Mouse (Mus musculus) midbrain, postnatal 0 days (tissue): ENCODE measurements at regions not wholly inside any gene's neighbourhood (a gene's known extent, or its start where the extent isn't known, plus 50 kb on each side); places are given as distances from the start of the nearest gene placed in this dataset.

ENCODE experiments used
- ATAC-seq: fragments of 200-750 bp; cut with Nextera tagmentation; 2 replicates; pipeline ENCODE4 v1.8.0; 2017; ENCODE audit warnings: moderate number of reproducible peaks, mild to moderate bottlenecking, moderate TSS enrichment, moderate library complexity; ENCODE audit not compliant: low FRiP score
- DNase-seq: peaks from one replicate; pipeline ENCODE4 v3.0.0-alpha.2; 2015; ENCODE audit warnings: low spot score
- H3K27ac ChIP-seq: fragments of 300-500 bp; sonication (generic); 2 replicates; pipeline ENCODE4 v1.5.1; 2014; ENCODE audit warnings: low read depth, mild to moderate bottlenecking, low read length, mixed read lengths
- H3K27me3 ChIP-seq: fragments of 300-500 bp; sonication (generic); 2 replicates; pipeline ENCODE4 v1.6.1; 2014; ENCODE audit warnings: low read length, control low read depth, mixed read lengths; ENCODE audit not compliant: insufficient read depth
- H3K36me3 ChIP-seq: fragments of 300-500 bp; sonication (generic); 2 replicates; pipeline ENCODE4 v1.6.1; 2014; ENCODE audit warnings: low read length, control low read depth, mixed read lengths; ENCODE audit not compliant: insufficient read depth
- H3K4me1 ChIP-seq: fragments of 300-500 bp; sonication (generic); 2 replicates; pipeline ENCODE4 v1.6.1; 2014; ENCODE audit warnings: mild to moderate bottlenecking, control low read depth, antibody characterized with exemption, low read length, mixed read lengths; ENCODE audit not compliant: insufficient read depth
- H3K4me2 ChIP-seq: fragments of 300-500 bp; sonication (generic); 2 replicates; pipeline ENCODE4 v1.6.1; 2014; ENCODE audit warnings: low read depth, mild to moderate bottlenecking, low read length, mixed read lengths; ENCODE audit not compliant: poor library complexity, severe bottlenecking
- H3K4me3 ChIP-seq: fragments of 300-500 bp; sonication (generic); 2 replicates; pipeline ENCODE4 v1.5.1; 2014; ENCODE audit warnings: low read depth, mild to moderate bottlenecking, low read length, moderate library complexity
- H3K9ac ChIP-seq: fragments of 300-500 bp; sonication (generic); replicated peaks from 2 replicates; pipeline ENCODE4 v1.6.1; 2014; ENCODE audit warnings: mild to moderate bottlenecking, low read length, moderate library complexity, mixed read lengths; ENCODE audit not compliant: poor library complexity, severe bottlenecking
- H3K9me3 ChIP-seq: fragments of 300-500 bp; sonication (generic); 2 replicates; pipeline ENCODE4 v1.6.1; 2016; ENCODE audit warnings: low read length, control low read depth
- CTCF ChIP-seq: IDR thresholded peaks from 2 replicates; pipeline ENCODE4 v1.5.1; 2016; ENCODE audit warnings: antibody characterized with exemption, mild to moderate bottlenecking
- WGBS: fragments of 180-500 bp; shearing (Covaris S2); extraction: QIAGEN DNeasy Blood & Tissue Kit; methylation state at CpG from one replicate; pipeline ENCODE4 v1.1.7; 2014; 5-methylcytosine and 5-hydroxymethylcytosine counted together

DNA sequence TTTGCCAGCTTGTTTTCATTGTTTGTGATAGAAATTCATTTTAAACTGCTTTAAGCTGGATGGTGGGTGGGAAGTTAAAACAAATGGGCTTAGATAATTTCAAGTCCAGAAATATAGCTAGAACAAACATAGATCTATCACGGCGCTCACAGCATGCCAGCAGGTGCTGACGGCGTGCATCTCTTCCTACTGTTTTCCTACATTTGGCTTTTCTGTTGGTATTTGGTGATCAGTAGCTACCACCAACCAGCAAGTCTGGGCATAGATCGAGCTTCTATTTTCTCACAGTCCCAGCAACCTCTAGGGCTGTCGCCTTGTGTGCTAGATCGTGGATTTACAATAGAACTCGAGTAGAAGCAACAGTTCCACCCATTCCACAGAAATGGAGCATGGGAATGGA lies 290.9 kb upstream of the Zeb2 start:
- no peak for TF ChIP-seq CTCF
- no peak overlapping the region for H3K9ac ChIP-seq
- no peak overlapping the region for H3K4me3 ChIP-seq
- DNase-seq (no peak), ATAC-seq (no peak)
- no peaks in the 10 kb centered on the region for H3K36me3 ChIP-seq
- H3K27me3 ChIP-seq = no peaks in the 10 kb centered on the region
- no peak overlapping the region for H3K27ac ChIP-seq
- no peaks in the 10 kb centered on the region for H3K4me1 ChIP-seq
- 93% methylated on average over 8 of the region's 8 CpGs for WGBS
- H3K4me2 ChIP-seq = no peak overlapping the region
- H3K9me3 ChIP-seq = no peaks in the 10 kb centered on the region

DNA sequence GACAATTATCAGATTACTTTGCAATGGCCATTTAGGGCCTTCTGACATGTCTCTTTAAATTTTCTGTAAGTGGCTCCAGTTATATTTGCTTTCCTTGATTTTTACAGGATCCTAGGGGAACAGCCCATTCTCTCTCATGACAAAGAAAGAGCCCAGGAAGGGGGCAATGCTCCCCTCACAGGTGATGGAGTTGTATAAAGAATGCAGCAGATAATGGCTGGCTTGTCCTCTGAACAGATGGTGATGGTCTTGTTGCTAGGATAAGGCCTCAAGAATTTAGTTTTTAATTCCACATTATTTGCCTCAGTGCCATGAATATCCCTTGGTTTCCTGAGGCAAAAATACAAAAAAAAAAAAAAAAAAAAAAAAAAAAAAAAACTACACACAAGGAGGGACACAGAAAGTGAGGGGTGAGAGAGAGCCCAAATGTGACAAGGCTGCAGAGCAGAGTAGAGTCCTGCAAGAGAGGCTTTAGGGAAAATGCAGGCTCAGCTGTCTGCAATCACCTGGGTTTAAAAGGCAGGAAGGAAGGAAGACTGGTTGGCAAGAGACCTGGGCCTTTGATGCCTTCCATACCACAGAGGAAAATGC lies 272.8 kb upstream of the Zeb2 start:
- Histone ChIP-seq H3K4me2 (no peak overlapping the region), H3K27ac (no peak overlapping the region), H3K27me3 (no peaks in the 10 kb centered on the region), H3K9me3 (no peaks in the 10 kb centered on the region), H3K4me3 (no peak overlapping the region), H3K36me3 (no peaks in the 10 kb centered on the region), H3K9ac (no peak overlapping the region), H3K4me1 (no peaks in the 10 kb centered on the region)
- DNase-seq (no peak), ATAC-seq (no peak)
- no peak for TF ChIP-seq CTCF

DNA sequence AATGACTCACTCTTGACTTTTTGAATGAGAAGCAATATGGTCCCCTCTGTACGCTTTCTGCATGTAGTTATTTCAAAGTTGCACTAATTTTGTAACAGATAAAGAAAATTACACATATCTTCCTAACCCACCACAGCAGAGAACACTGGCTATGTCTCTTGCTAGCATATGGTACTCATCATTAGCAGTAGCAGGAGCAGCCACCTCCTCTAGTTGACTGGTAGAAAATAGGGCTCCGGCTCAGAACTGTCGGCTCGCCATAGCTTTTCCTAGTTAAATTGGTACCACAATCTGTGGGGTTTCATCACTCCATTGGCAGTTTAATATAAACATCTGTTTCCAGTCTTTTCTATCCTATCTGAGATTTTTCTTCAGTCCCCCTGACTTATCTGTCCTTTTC lies 254.1 kb upstream of the Zeb2 start:
- H3K4me2 ChIP-seq = no peak overlapping the region
- 97% methylated on average over 4 of the region's 4 CpGs for WGBS
- no peak for TF ChIP-seq CTCF
- H3K4me1 ChIP-seq = no peaks in the 10 kb centered on the region
- H3K36me3 ChIP-seq = no peaks in the 10 kb centered on the region
- no peak overlapping the region for H3K4me3 ChIP-seq
- no peak overlapping the region for H3K9ac ChIP-seq
- ATAC-seq (no peak), DNase-seq (no peak)
- H3K27ac ChIP-seq = no peak overlapping the region
- no peaks in the 10 kb centered on the region for H3K9me3 ChIP-seq
- H3K27me3 ChIP-seq = no peaks in the 10 kb centered on the region

DNA sequence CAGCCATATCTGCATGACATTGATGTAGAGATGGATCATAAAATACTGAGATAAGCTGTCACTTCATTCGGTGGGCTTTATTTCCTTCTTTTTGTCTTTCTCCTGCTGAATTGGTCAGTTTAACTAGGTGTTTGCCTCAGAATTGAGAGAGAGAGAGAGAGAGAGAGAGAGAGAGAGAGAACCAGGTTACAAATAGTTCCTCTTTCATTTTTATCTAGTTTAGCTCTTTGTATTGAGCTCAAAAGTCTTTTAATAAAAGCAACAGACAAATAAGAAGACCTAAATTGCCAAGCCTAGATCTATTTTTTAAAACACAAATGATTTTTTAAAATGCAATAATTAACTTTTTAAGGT lies 253.4 kb upstream of the Zeb2 start:
- no peaks in the 10 kb centered on the region for H3K4me1 ChIP-seq
- ATAC-seq (no peak), DNase-seq (no peak)
- H3K9me3 ChIP-seq = no peaks in the 10 kb centered on the region
- no peak overlapping the region for H3K9ac ChIP-seq
- no peaks in the 10 kb centered on the region for H3K27me3 ChIP-seq
- H3K4me3 ChIP-seq = no peak overlapping the region
- 92% methylated on average over 1 of the region's 1 CpGs for WGBS
- no peaks in the 10 kb centered on the region for H3K36me3 ChIP-seq
- TF ChIP-seq CTCF = no peak
- H3K27ac ChIP-seq = no peak overlapping the region
- H3K4me2 ChIP-seq = no peak overlapping the region

DNA sequence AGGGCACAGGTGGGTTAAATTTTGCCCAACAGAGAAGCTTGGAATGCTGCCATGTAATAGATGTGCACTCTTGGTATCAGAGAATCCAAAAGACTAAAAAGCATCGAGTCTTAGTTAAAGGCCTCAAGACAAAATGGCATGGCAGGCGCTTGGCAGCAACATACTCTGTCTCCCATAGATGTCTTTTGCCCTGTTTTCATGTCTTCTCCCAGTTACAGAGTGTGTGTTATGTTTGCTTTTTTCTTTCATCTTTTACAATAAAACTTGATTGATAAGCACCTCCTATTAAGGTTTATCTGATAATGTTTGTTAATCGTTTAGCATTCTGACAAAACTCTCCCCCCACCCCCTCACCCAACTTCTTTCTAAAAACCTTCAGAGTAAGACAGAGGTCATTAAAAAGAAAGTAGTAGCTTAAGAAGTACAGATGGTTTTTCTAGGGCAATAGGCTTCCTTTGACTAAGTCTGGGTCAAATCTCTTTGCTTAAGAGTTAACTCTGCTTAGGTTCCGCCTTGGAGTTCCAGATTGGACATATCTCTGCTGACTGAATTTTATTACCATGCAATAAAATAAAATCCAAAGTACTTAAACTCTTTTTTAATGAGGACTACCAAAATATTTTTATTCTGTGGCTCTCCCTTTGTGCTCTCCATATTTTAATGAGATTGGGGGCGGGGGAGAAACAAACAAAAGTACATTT lies 252.9 kb upstream of the Zeb2 start:
- Histone ChIP-seq H3K27me3 (no peaks in the 10 kb centered on the region), H3K4me1 (no peaks in the 10 kb centered on the region), H3K9ac (no peak overlapping the region), H3K36me3 (no peaks in the 10 kb centered on the region), H3K4me2 (no peak overlapping the region), H3K27ac (no peak overlapping the region), H3K9me3 (no peaks in the 10 kb centered on the region), H3K4me3 (no peak overlapping the region)
- TF ChIP-seq CTCF = no peak
- WGBS = 85% methylated on average over 5 of the region's 5 CpGs
- ATAC-seq (no peak), DNase-seq (no peak)

DNA sequence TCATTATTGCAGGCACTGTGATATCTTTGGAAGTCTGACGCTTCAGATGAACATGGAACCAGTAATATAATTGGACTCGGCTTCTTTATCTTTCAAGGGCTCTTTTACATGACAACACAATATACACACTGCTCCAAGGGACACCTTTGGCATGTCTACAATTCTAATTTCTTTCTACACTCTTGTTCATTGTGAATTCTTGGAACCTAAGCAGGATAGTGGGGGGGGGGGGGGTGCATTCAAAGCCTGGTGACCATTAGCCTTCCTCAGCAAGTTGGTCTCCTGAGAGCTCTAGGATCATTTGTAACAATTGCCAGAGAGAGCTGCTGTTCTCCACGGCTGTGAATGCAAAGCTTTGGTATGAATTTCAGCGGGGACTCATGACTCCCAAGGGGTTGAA lies 252.2 kb upstream of the Zeb2 start:
- H3K9ac ChIP-seq = no peak overlapping the region
- no peaks in the 10 kb centered on the region for H3K27me3 ChIP-seq
- DNase-seq (no peak), ATAC-seq (no peak)
- no peak overlapping the region for H3K4me2 ChIP-seq
- no peak overlapping the region for H3K4me3 ChIP-seq
- no peak overlapping the region for H3K27ac ChIP-seq
- no peaks in the 10 kb centered on the region for H3K36me3 ChIP-seq
- WGBS = 67% methylated on average over 4 of the region's 4 CpGs
- TF ChIP-seq CTCF = no peak
- H3K9me3 ChIP-seq = no peaks in the 10 kb centered on the region
- H3K4me1 ChIP-seq = no peaks in the 10 kb centered on the region
